Mouse (Mus musculus) erythroid progenitor cell, adult 5-6 weeks (primary cell): ENCODE results near the gene Ache. TPM values are rescaled to one million over a fixed set of nuclear protein-coding genes. Genes with fewer than 3 reads are reported as not detected.

Source experiments
- ATAC-seq: replicated peaks from 2 replicates; pipeline ENCODE4 v1.8.0; 2016; ENCODE audit warnings: moderate number of reproducible peaks, mild to moderate bottlenecking, moderate TSS enrichment, inconsistent platforms; ENCODE audit not compliant: poor library complexity, low FRiP score, severe bottlenecking
- total RNA-seq, 2 experiments: library from RNA; stranded (forward) in 1 of 2; stranded (reverse) in 1 of 2; fragments of 150-400 nt in 1 of 2; fragments of 186-747, 209-891 nt in 1 of 2; gene quantifications; 2 replicates each; pipeline versions ENCODE4 v1.2.3 to v1.2.4; 2015 to 2017; ENCODE audit warnings: low replicate concordance in 2 of 2

The Ache gene
- total RNA-seq, 2 experiments from 2014 or later, result 159 to 261 TPM

DNA sequence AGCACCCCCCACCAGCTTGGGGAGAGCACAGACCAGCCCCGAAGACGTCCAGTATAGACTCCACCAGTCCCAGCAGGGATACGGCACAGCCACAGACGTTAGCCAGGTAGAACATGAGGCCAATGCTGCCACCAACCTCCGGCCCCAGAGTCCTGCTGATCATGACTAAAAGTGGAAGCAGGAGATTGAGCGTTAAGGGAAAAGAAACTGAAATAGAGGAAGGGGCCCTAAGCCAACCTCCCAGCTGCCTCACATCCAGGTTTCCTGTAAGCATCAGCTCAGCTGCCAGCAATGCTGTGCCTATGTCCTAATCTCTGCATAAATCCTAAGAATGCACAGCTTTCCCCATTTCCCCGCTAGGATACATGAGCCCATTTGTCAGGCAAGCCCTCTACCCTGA, 43.6 kb downstream of the Ache start:
- ATAC-seq, result no peak

DNA sequence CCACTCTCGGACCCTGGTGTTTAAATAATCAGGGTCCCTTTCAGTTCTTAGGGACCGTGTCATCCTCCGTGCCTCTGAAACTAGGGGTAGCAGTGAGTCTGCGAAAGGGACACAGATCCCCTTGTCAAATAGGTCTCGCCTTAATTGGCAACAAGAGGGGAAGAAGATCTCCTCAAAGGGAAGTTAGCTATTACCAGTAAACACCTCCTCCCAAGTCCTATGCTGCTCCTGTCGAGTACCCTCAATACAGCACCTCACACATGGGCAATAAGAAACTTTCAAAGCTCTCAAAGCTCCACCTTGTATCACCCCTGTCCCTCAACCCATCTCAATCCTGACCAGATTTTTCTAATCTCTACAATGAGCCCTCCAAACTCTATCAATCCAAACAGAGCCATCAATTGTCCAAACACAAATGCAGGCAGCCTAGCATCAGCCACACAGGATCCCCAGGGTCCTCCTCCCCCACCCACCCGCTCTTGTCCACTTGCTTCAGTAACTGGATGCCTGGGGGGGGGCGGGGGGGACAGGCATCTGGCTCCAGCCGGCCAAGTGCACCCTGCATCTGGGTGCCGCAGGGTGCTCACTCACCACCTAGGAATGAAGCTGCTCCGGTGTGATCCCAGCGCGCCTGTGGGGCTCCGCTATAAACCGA, 45.7 kb downstream of the Ache start:
- ATAC-seq, result no peak

DNA sequence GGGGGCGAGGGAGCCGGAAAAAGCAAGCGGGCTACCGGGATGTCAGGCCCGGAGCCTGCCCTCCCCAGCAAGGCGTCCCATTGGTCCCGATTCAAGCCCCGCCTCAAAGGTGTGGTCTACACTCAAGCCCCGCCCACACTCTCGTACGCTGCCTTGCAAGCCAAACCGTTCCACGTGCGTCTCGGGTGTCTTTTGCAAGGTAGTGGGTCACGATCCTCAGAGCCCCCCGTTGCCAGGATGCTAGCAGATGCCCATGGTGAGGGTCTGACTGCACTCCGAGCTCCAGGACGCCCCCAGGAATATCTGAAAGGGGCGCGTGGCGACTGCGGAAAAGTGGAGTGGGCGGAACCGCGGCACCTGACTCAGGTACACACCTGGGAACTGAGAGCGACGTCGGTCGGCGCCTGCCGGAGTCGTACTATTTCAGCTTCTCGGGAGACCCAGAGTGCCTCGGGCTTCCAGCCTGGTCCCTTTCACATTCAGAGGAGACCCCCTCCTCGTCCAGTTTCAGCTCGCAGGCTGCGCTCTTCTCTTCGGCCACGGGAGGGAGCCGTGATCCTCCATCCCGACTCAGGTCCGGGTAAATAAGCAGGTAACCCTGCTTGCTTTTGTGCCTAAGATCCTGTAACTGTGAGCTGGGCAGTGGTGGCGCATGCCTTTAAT, 46.3 kb downstream of the Ache start, which contains the start of gene Slc12a9:
TSS of gene Slc12a9 (minus strand) at position 86 of the 663 bp plus-strand sequence.
- peak; percentile 89 for ATAC-seq

DNA sequence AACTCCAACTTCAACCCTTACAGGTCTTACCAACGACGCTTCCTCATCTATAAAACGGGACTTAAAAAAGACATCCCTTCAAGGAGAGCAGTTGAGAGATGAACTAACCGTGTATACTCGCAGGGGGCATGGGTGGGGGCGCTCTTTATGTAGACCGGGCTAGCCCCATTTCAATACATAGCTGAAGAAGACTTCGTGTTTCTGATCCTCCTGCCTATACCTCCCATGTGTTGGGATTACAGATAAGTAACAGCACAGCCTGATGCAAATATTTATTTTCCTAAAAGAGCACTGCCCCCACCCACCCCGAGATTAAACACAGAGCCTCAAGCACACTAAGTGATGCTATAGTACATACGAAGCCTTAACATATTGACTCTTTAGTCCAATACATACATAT, 47.0 kb downstream of the Ache start:
- ATAC-seq, result no peak

DNA sequence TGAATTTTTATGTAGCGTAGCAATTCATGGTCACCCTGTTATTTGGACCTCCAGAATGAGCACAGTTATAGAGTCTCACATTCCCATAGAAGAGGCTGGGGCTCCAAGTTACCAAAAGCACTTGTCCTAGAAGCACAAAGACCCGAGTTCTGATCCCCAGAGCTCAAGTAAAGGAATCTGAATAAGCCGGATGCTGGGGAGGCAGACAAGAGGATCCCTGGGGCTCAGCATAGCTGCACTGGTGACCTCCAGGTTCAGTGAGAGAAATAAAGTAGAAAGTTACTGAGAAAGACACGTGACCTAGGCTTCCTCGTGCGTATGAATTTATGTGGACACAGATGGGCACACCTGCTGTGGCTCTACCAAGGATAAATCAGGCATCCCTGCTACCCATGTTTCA, 47.7 kb downstream of the Ache start:
- no peak for ATAC-seq

DNA sequence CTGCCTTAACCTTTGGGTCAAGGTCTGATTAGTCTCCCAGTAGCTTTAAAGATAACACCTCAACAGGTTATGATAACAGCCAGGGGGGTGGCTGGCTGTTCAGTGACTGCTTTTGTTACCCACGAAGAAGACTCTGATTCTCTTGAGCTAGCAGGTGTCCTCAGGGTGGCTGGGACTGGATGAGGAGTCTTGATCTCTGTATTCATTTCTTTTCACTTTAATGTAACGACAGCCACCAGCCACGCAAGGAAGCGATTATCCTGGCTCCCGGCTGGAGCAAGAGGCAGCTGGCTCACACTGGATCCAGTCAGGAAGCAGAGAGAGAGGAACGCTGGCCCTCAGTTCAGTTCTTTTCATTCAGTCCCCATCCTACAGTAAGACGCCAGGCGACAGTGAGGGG, 49.9 kb downstream of the Ache start:
- no peak for ATAC-seq

DNA sequence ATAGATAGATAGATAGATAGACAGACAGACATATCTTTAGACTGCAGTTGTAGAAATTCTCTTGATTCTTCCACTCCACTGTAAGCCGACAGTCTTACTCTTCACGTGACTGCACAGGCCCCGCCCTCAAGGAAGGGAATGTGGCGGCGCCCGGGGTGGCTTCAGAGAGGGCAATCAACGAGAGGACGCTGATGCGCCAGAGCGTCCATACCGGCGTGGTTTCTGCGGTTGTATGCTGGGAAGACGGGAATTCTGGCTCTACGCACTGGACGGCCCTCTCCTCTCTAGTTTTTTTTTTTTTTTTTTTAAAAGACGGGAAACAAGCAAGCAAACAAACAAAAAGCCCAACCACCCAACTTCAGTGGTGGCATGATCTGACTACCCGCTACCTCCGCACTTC, 50.9 kb downstream of the Ache start:
- peak; percentile 86 for ATAC-seq

DNA sequence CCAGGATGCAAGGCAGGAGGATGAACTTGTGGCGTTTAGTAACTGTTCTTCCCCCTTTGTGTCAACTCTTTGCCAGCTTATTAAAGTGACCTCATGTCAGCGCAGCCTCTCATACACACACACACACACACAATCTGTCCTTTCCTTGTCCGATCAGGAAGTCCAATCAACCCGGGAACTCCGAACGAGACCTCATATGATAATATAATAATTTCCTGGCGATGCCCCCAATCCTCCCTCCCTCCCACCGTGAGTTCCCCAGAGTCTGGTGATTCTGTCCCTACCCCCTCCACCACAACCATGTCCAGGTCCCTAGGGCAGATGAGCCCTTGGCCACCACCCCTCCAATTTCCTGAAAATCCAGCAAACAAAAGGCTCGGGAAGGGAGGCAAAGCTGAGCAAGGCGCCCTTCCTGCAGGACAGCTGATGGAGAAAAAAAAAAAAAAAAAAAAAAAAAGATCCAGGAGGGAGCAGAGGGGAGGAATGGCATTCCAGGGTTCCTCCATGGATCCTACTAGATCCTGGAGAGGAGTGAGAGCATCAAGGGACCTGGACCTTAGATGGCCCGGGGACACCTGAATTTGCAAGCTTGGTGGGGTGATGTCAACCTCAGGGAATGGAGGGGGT, 51.5 kb downstream of the Ache start:
- ATAC-seq, result no peak

DNA sequence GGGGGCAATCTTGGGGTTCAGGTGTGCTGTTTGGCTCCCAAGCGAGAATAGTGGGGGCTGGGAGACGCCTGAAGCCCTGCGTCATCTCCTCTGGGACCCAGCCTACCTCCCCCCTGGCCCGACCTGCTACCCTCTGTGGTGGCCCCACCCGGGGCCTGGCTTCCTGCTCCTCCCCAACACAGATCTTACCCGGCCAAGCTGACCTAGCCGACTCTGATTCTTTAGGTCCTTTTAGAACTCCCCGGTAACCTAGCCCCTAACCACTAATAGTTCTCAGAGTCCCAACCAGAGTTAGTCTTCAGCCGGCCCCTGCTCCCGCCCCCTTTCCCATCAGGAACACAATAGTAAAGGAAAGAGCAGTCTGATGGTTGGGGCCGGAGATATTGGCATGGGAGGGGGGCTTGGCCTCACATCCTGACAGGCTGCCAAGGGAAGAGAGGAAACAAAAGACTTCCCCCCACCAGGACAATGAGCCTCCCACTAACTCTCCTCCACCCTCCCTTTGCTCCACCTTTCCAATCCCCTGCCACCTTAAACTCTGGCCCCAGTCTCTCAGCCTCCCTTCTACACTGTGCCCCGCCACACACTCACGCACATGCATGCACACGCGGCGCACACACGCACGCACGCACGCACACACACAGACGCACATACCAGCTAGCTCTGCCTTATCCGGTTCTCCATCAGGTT, 52.1 kb downstream of the Ache start:
- peak; percentile 36; the same call in 1 of the 2 replicates for ATAC-seq

DNA sequence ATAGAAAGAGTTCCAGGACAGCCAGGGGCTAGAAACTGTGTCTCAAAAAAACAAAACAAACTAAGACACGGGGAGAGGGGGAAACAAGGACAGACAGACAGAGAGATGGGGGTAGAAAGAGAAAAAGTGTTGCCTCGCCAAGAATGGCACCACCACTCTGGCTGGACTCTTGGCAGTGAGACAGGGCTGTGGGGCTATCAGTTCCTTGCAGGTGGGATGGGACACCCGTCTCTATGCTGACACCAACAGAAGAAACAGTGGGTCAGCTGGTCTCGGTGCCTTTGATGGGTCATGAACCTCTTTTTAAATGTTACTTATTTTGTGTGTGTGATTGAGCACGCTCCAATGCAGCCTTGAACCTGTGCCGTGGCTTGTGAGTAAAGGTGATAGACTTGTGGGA, 52.9 kb downstream of the Ache start:
- ATAC-seq, result no peak

DNA sequence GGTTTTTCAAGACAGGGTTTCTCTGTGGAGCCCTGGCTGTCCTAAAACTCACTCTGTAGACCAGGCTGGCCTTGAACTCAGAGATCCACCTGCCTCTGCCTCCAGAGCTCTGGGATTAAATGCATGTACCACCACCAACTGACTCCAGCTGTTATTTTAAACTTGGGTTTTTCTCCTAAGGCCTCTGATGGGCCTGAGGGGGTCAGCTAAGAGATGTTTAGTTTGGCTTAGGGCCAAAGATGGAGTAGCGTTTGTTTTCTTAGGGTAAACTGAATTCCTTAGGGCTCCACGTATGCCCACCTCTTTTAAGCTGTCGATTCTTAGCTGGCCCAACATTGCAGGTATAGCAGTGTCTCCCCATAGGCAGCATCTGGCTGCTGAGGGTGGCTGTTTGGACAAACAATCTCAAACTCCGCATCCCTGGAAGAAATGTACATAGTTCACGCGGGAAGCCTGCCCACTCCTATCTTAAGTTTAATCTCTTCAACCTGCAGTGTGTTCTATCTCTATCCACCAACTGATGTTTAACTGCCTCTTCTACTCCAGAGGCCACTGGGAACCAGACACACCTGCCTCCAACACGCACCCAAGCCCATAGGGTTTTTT, 55.2 kb downstream of the Ache start:
- ATAC-seq, result no peak

DNA sequence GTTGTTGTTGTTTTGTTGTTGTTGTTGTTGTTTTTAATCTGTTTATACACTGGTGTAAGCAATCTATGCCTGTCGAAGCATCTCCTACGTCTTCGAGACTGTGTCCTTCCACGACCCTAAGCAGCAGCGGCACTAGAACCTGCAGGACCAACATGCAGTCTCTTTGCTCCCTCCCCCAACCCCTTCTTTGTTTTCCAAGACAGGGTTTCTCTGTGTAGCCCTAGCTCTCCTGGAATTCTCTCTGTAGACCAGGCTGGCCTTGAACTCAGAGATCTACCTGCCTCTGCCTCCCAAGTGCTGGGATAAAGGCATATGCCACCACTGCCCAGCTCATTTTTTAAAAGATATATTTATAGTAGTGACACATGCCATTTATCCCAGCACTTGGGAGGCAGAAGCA, 56.1 kb downstream of the Ache start:
- no peak for ATAC-seq

DNA sequence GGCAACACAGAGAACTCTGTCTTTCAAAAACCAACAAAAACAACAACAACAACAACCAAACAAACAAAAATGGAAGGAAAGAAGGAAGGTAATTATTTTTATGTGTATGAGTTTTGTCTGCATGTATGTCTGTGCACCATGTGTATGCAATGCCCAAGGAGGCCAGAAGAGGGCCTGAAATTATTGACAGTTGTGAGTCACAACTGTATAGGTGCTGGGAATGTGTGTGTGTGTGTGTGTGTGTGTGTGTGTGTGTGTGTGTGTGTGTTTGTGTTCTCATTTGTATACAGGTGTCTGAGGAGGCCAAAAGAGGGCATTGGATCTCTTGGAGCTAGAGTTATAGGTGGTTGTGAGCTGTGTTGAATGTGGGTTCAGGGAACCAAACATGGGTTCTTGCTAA, 56.5 kb downstream of the Ache start:
- no peak for ATAC-seq

Other genes starting within 250 kb of the Ache start
- gene Ap1s1, start 241.4 kb upstream of the Ache start, total RNA-seq (2015; ENCODE audit: low replicate concordance), result 6.5 and 8.4 TPM in 2 replicates
- gene Ap1s1, start 241.4 kb upstream of the Ache start, total RNA-seq (2017; ENCODE audit: low replicate concordance), result 18.7 and 26.5 TPM in 2 replicates
- not detected in 2 replicates for gene Serpine1, start 215.3 kb upstream of the Ache start, total RNA-seq (2015; ENCODE audit: low replicate concordance)
- not detected in 2 replicates for gene Serpine1, start 215.3 kb upstream of the Ache start, total RNA-seq (2017; ENCODE audit: low replicate concordance)
- gene Trim56, start 171.3 kb upstream of the Ache start, total RNA-seq (2015; ENCODE audit: low replicate concordance), result 70.6 and 76.3 TPM in 2 replicates
- gene Trim56, start 171.3 kb upstream of the Ache start, total RNA-seq (2017; ENCODE audit: low replicate concordance), result 89.0 and 113 TPM in 2 replicates
- not detected in 2 replicates for gene Muc3, start 138.2 kb upstream of the Ache start, total RNA-seq (2015; ENCODE audit: low replicate concordance)
- not detected in 2 replicates for gene Muc3, start 138.2 kb upstream of the Ache start, total RNA-seq (2017; ENCODE audit: low replicate concordance)
- 0.42 TPM in 1 of 2 replicates, not detected in the other for gene Muc3a, start 75.1 kb upstream of the Ache start, total RNA-seq (2015; ENCODE audit: low replicate concordance)
- gene Muc3a, start 75.1 kb upstream of the Ache start, total RNA-seq (2017; ENCODE audit: low replicate concordance), result 0.64 TPM in 1 of 2 replicates, not detected in the other
- gene Ufsp1, start 7.1 kb downstream of the Ache start, total RNA-seq (2015; ENCODE audit: low replicate concordance), result 50.8 and 61.2 TPM in 2 replicates
- gene Ufsp1, start 7.1 kb downstream of the Ache start, total RNA-seq (2017; ENCODE audit: low replicate concordance), result 27.8 and 30.2 TPM in 2 replicates
- 235 and 247 TPM in 2 replicates for gene Srrt, start 20.2 kb downstream of the Ache start, total RNA-seq (2015; ENCODE audit: low replicate concordance)
- 557 and 577 TPM in 2 replicates for gene Srrt, start 20.2 kb downstream of the Ache start, total RNA-seq (2017; ENCODE audit: low replicate concordance)
- 1.4 TPM in 1 of 2 replicates, not detected in the other for gene Trip6, start 26.9 kb downstream of the Ache start, total RNA-seq (2015; ENCODE audit: low replicate concordance)
- 1.8 and 7.2 TPM in 2 replicates for gene Trip6, start 26.9 kb downstream of the Ache start, total RNA-seq (2017; ENCODE audit: low replicate concordance)
- gene Slc12a9, start 46.1 kb downstream of the Ache start, total RNA-seq (2015; ENCODE audit: low replicate concordance), result 0.72 and 1.7 TPM in 2 replicates
- gene Slc12a9, start 46.1 kb downstream of the Ache start, total RNA-seq (2017; ENCODE audit: low replicate concordance), result 0.15 and 0.64 TPM in 2 replicates
- 0.42 TPM in 1 of 2 replicates, not detected in the other for gene Ephb4, start 62.6 kb downstream of the Ache start, total RNA-seq (2015; ENCODE audit: low replicate concordance)
- not detected in 2 replicates for gene Ephb4, start 62.6 kb downstream of the Ache start, total RNA-seq (2017; ENCODE audit: low replicate concordance)
- gene Zan, start 189.5 kb downstream of the Ache start, total RNA-seq (2015; ENCODE audit: low replicate concordance), result not detected in 2 replicates
- not detected in 2 replicates for gene Zan, start 189.5 kb downstream of the Ache start, total RNA-seq (2017; ENCODE audit: low replicate concordance)
- gene Pop7, start 215.0 kb downstream of the Ache start, total RNA-seq (2015; ENCODE audit: low replicate concordance), result 2.9 and 23.5 TPM in 2 replicates
- 0.38 and 10.8 TPM in 2 replicates for gene Pop7, start 215.0 kb downstream of the Ache start, total RNA-seq (2017; ENCODE audit: low replicate concordance)
- 5.4 and 5.8 TPM in 2 replicates for gene Gigyf1, start 231.0 kb downstream of the Ache start, total RNA-seq (2015; ENCODE audit: low replicate concordance)
- gene Gigyf1, start 231.0 kb downstream of the Ache start, total RNA-seq (2017; ENCODE audit: low replicate concordance), result 8.1 and 11.2 TPM in 2 replicates
- not detected in 2 replicates for gene Epo, start 245.7 kb downstream of the Ache start, total RNA-seq (2015; ENCODE audit: low replicate concordance)
- gene Epo, start 245.7 kb downstream of the Ache start, total RNA-seq (2017; ENCODE audit: low replicate concordance), result not detected in 2 replicates
- gene Gnb2, start 246.0 kb downstream of the Ache start, total RNA-seq (2015; ENCODE audit: low replicate concordance), result 253 and 262 TPM in 2 replicates
- 152 and 170 TPM in 2 replicates for gene Gnb2, start 246.0 kb downstream of the Ache start, total RNA-seq (2017; ENCODE audit: low replicate concordance)